Mouse (Mus musculus) ES-Bruce4 (cell line): ENCODE data around the gene Tcerg1l.

Experiments used
- CTCF ChIP-seq: IDR thresholded peaks from one replicate; pipeline ENCODE4 v1.8.1; 2011; ENCODE audit warnings: low read depth, low read length
- EP300 ChIP-seq: IDR thresholded peaks from 2 replicates; pipeline ENCODE4 v1.6.1; 2011; ENCODE audit warnings: low read depth, low read length; ENCODE audit not compliant: insufficient read depth
- POLR2A ChIP-seq: IDR thresholded peaks from one replicate; pipeline ENCODE4 v1.8.1; 2011; ENCODE audit warnings: low read length; ENCODE audit not compliant: insufficient read depth

GRCm38 (mm10) chr7:138170389-138170788 lies 227.1 kb downstream of the Tcerg1l start:
- TF ChIP-seq CTCF (no peak), POLR2A (no peak), EP300 (no peak)
